Mouse (Mus musculus): ENCODE results near the gene Gm20683. TPM values are rescaled to one million over a fixed set of nuclear protein-coding genes. Genes with fewer than 3 reads are reported as not detected.

Gm20683 gene
- polyA plus RNA-seq, 1 experiment, result 0.67 TPM

DNA sequence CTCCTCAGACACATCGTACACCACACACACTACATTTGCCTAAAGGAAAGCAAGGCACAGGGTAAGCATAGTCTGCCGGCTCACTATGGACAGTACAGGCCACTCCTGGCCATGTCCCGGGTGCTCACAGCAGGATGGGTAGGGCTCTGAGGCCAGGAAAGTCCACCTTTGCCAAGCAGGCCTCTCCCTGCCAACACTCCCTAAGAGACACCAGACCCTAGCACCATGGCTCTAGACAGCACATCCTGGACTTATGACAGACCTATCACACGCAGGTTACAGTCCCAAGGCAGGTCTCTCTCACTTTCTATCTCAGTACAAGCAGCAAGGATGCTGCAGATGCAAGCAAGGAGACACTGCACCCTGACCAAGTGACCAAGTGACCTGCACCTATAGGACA is 1.6 kb upstream of the Gm20683 start:
- H3K27me3 ChIP-seq (ENCODE audit: control insufficient read depth, insufficient read depth, insufficient read length), result no peaks in the 10 kb centered on the region
- peaks cover 9% of the 10 kb centered on the region for H3K36me3 ChIP-seq (ENCODE audit: control insufficient read depth, insufficient read depth)

DNA sequence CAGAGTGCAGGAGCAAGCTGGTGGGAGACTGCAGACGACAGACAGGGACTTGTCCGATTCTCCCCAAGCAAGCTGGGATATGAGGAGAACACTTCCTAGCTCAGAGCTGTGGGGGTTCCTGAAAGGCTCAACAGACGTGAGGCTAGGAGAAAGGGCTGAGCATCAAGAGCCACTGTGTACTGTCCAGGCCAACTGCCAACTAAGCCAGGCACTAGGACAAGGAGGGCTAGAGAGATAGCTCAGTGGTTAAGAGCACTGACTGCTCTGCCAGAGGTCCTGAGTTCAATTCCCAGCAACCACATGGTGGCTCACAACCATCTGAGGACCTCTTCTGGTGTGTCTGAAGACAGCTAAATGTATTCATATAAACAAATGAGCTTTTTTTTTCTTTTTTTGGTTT is 946 bp upstream of the Gm20683 start:
- H3K79me2 ChIP-seq (ENCODE audit: control insufficient read depth, insufficient read depth), result peaks cover 12% of the 10 kb centered on the region
- no peak overlapping the region for H3K4me3 ChIP-seq
- no peak overlapping the region for H3ac ChIP-seq (ENCODE audit: control insufficient read depth, insufficient read length)
- H3K27me3 ChIP-seq (ENCODE audit: control insufficient read depth, insufficient read depth, insufficient read length), result no peaks in the 10 kb centered on the region
- H3K36me3 ChIP-seq (ENCODE audit: control insufficient read depth, insufficient read depth), result peaks cover 13% of the 10 kb centered on the region
- H3K4me2 ChIP-seq (ENCODE audit: low read depth), result no peak overlapping the region
- TF ChIP-seq POLR2AphosphoS2 (IDR thresholded peaks at IDR 0.05; ENCODE audit: insufficient read length, low read depth), result no peak

More for the DNA sequence above, 1.6 kb upstream of the Gm20683 start:
- Histone ChIP-seq H3K79me2 (ENCODE audit: control insufficient read depth, insufficient read depth) (peaks cover 12% of the 10 kb centered on the region), H3K4me2 (ENCODE audit: low read depth) (peak overlapping the region; percentile 68), H3K4me3 (peak overlapping the region; percentile 42), H3ac (ENCODE audit: control insufficient read depth, insufficient read length) (peak overlapping the region; percentile 59)
- no peak for TF ChIP-seq MAX (IDR thresholded peaks at IDR 0.05; ENCODE audit: low read depth)
- TF ChIP-seq MYOD1 (IDR thresholded peaks at IDR 0.05; ENCODE audit: control insufficient read depth in 1 of 3, insufficient read length in 2 of 3, low read depth in 2 of 3), result no peak
- TF ChIP-seq TCF3 (IDR thresholded peaks at IDR 0.05; ENCODE audit: insufficient read length, low read depth), result no peak
- no peak for TF ChIP-seq POLR2AphosphoS2 (IDR thresholded peaks at IDR 0.05; ENCODE audit: insufficient read length, low read depth)

DNA sequence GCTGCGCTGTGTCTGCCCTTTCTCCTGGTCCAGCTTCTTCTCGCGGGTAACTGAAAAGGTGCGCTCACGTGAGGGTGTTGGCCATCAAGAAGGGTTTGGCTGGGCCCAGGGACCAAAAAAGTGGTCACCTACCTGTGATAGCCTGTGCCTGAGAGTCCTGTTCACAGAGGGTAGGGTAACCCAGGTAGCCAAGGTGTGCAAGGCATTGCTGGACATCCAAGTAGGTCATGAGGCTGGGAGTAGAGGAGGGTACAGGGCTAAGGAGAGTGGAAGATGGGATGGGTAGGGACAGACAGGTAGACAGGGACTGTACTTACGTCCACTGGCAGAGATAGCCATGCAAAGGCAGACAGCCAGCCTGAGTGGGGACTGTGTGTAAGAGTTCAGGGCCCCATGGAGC is 1.0 kb downstream of the Gm20683 start:
- Histone ChIP-seq H3K4me2 (ENCODE audit: low read depth) (no peak overlapping the region), H3K27me3 (ENCODE audit: control insufficient read depth, insufficient read depth, insufficient read length) (no peaks in the 10 kb centered on the region), H3K36me3 (ENCODE audit: control insufficient read depth, insufficient read depth) (peaks cover 13% of the 10 kb centered on the region), H3K79me2 (ENCODE audit: control insufficient read depth, insufficient read depth) (peaks cover 12% of the 10 kb centered on the region), H3K4me3 (no peak overlapping the region), H3ac (ENCODE audit: control insufficient read depth, insufficient read length) (no peak overlapping the region)
- TF ChIP-seq MYOD1 (IDR thresholded peaks at IDR 0.05; ENCODE audit: control insufficient read depth in 1 of 3, insufficient read length in 2 of 3, low read depth in 2 of 3) (no peak), USF1 (IDR thresholded peaks at IDR 0.05; ENCODE audit: low read depth) (no peak), E2F4 (IDR thresholded peaks at IDR 0.05; ENCODE audit: insufficient read depth) (no peak), TCF12 (IDR thresholded peaks at IDR 0.05; ENCODE audit: insufficient read depth, poor library complexity, severe bottlenecking) (no peak), POLR2AphosphoS2 (IDR thresholded peaks at IDR 0.05; ENCODE audit: insufficient read length, low read depth) (no peak), TCF3 (IDR thresholded peaks at IDR 0.05; ENCODE audit: insufficient read length, low read depth) (no peak), MAX (IDR thresholded peaks at IDR 0.05; ENCODE audit: low read depth) (no peak), REST (IDR thresholded peaks at IDR 0.05; ENCODE audit: insufficient read depth, insufficient read length) (no peak), POLR2A (IDR thresholded peaks at IDR 0.05; ENCODE audit: insufficient read length, low read depth) (no peak), SRF (IDR thresholded peaks at IDR 0.05; ENCODE audit: control insufficient read depth, insufficient read length, low read depth) (no peak), MYOG (IDR thresholded peaks at IDR 0.05; ENCODE audit: control insufficient read depth in 1 of 3, insufficient read depth in 1 of 3, insufficient read length in 2 of 3, low read depth in 2 of 3) (no peak), CEBPB (IDR thresholded peaks at IDR 0.05; ENCODE audit: insufficient read depth, poor library complexity, severe bottlenecking) (no peak)

DNA sequence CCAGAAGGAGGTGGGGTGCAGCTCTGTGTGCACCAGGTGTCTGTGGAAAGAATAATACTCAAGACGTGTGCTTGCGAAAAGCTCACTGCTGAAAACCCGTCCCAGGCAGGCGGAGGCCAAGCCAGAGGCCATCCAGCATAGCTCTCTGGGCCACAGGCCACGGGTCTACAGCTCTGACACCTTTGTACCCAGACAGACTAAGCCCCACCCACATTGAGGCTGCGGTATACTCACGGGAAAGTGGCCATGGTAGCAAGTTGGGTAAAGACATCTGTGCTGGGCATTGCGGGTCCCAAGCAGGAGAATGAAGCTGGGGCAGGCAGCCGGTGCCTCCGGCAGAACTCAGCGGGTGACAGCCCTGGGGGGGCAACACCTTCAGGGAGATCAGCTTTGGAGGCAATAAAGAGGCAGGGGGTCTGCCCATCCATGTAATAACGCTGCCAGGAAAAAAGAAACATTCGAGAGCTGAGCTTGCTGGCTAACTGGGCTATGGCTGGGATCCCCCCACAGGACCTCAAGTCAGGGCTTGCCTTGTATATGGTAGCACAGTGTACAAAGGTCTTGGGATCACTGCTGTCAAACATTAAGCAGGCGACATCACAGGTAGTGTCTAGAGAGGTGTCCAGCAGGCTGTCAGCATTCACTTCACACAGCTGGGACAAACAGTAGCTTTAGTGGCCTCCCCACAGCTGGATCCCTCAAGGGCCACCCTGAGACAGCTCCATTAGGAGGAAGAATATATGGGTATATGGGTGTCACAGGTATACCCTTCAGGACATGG is 1.9 kb downstream of the Gm20683 start:
- TF ChIP-seq POLR2AphosphoS2 (IDR thresholded peaks at IDR 0.05; ENCODE audit: insufficient read length, low read depth), result no peak
- no peak for TF ChIP-seq CEBPB (IDR thresholded peaks at IDR 0.05; ENCODE audit: insufficient read depth, poor library complexity, severe bottlenecking)
- TF ChIP-seq POLR2A (IDR thresholded peaks at IDR 0.05; ENCODE audit: insufficient read length, low read depth), result no peak
- no peak for TF ChIP-seq TCF3 (IDR thresholded peaks at IDR 0.05; ENCODE audit: insufficient read length, low read depth)
- no peak for TF ChIP-seq USF1 (IDR thresholded peaks at IDR 0.05; ENCODE audit: low read depth)
- TF ChIP-seq REST (IDR thresholded peaks at IDR 0.05; ENCODE audit: insufficient read depth, insufficient read length), result no peak
- TF ChIP-seq MYOG (IDR thresholded peaks at IDR 0.05; ENCODE audit: control insufficient read depth in 1 of 3, insufficient read depth in 1 of 3, insufficient read length in 2 of 3, low read depth in 2 of 3), result no peak
- Histone ChIP-seq H3K27me3 (ENCODE audit: control insufficient read depth, insufficient read depth, insufficient read length) (no peaks in the 10 kb centered on the region), H3K79me2 (ENCODE audit: control insufficient read depth, insufficient read depth) (peaks cover 14% of the 10 kb centered on the region), H3ac (ENCODE audit: control insufficient read depth, insufficient read length) (no peak overlapping the region), H3K4me2 (ENCODE audit: low read depth) (no peak overlapping the region), H3K36me3 (ENCODE audit: control insufficient read depth, insufficient read depth) (peaks cover 13% of the 10 kb centered on the region), H3K4me3 (no peak overlapping the region)

DNA sequence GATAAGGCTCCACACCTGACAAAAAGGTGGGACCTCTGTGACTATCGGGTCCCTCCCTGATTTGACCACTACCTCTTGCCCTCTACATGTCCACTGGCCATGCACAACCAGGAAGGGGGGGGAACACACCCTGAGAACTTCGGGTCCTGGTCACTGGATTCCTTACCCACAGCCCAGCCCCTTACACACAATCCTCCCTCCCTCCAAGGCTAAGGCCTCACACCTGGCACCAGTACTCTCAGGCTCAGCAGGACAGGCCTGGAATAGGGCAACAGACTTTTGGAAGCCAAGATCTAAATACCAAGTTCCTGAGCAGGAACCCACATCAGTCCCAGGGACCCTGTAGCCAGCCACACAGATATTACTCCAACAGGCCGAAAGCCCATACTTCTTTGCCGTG is 2.7 kb downstream of the Gm20683 start:
- Histone ChIP-seq H3K79me2 (ENCODE audit: control insufficient read depth, insufficient read depth) (peaks cover 20% of the 10 kb centered on the region), H3K4me2 (ENCODE audit: low read depth) (no peak overlapping the region), H3K36me3 (ENCODE audit: control insufficient read depth, insufficient read depth) (peaks cover 13% of the 10 kb centered on the region), H3K4me3 (no peak overlapping the region), H3K27me3 (ENCODE audit: control insufficient read depth, insufficient read depth, insufficient read length) (no peaks in the 10 kb centered on the region), H3ac (ENCODE audit: control insufficient read depth, insufficient read length) (no peak overlapping the region)
- TF ChIP-seq USF1 (IDR thresholded peaks at IDR 0.05; ENCODE audit: low read depth) (no peak), E2F4 (IDR thresholded peaks at IDR 0.05; ENCODE audit: insufficient read depth) (no peak), REST (IDR thresholded peaks at IDR 0.05; ENCODE audit: insufficient read depth, insufficient read length) (no peak), MYOD1 (IDR thresholded peaks at IDR 0.05; ENCODE audit: control insufficient read depth in 1 of 3, insufficient read length in 2 of 3, low read depth in 2 of 3) (no peak), MYOG (IDR thresholded peaks at IDR 0.05; ENCODE audit: control insufficient read depth in 1 of 3, insufficient read depth in 1 of 3, insufficient read length in 2 of 3, low read depth in 2 of 3) (no peak), TCF3 (IDR thresholded peaks at IDR 0.05; ENCODE audit: insufficient read length, low read depth) (no peak), MAX (IDR thresholded peaks at IDR 0.05; ENCODE audit: low read depth) (no peak), SRF (IDR thresholded peaks at IDR 0.05; ENCODE audit: control insufficient read depth, insufficient read length, low read depth) (no peak), POLR2A (IDR thresholded peaks at IDR 0.05; ENCODE audit: insufficient read length, low read depth) (no peak), CEBPB (IDR thresholded peaks at IDR 0.05; ENCODE audit: insufficient read depth, poor library complexity, severe bottlenecking) (no peak), POLR2AphosphoS2 (IDR thresholded peaks at IDR 0.05; ENCODE audit: insufficient read length, low read depth) (no peak), TCF12 (IDR thresholded peaks at IDR 0.05; ENCODE audit: insufficient read depth, poor library complexity, severe bottlenecking) (no peak)
